Mouse (Mus musculus): ENCODE results near the gene Gpc6.

- no peak for TF ChIP-seq POLR2A (IDR thresholded peaks at IDR 0.05; ENCODE audit: low read depth, low read length)
- TF ChIP-seq CTCF (IDR thresholded peaks at IDR 0.05; ENCODE audit: borderline replicate concordance, insufficient read depth, low read length) = no peak
Measured at GRCm38 (mm10) chr14:117643069-117643468, 718.0 kb downstream of the Gpc6 start.
